Mouse (Mus musculus) erythroblast, embryonic 14.5 days (primary cell): ENCODE measurements around the gene Best2.

Source experiments
- GATA1 ChIP-seq: IDR thresholded peaks from 2 replicates; pipeline ENCODE4 v1.6.1; 2012; ENCODE audit warnings: low read length, inconsistent platforms, mixed read lengths
- TAL1 ChIP-seq: IDR thresholded peaks from 3 replicates; pipeline ENCODE4 v1.6.1; 2012; ENCODE audit warnings: low read length, inconsistent platforms, mixed read lengths

DNA sequence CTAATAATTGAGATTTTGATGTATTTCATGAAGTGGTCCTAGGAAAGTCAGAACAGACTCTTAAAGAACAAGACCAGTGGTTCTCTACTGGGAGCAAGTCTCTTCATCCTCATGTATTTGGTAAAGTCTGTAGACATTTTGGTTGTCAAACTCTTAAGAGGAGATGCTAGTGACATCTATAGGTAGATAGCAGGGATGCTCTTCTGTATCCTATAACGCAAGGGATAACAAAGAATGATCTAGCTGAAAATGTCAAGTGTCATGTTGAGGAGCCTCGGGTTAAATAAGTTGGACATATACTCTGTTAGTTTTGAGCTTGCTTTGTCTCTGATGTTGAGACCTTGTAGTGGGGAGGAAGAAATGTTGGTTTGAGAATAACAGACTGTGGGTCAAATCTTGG, 13.6 kb upstream of the Best2 start:
- no peak for TF ChIP-seq TAL1
- TF ChIP-seq GATA1: no peak
